Mouse (Mus musculus): ENCODE measurements around the gene Smo.

- no peak for TF ChIP-seq CTCF (IDR thresholded peaks at IDR 0.05; ENCODE audit: control insufficient read depth, insufficient read depth, low read length)
- no peak for TF ChIP-seq POLR2A (IDR thresholded peaks at IDR 0.05; ENCODE audit: borderline replicate concordance, control insufficient read depth, low read depth, low read length)
Observed at GRCm38 (mm10) chr6:29768791-29769441, 33.6 kb downstream of the Smo start.

Measured in bone marrow, adult 2 months (tissue).